Mouse (Mus musculus) granulocyte monocyte progenitor cell, adult 5-6 weeks (primary cell): ENCODE data around the gene Grtp1. TPM values are rescaled to one million over a fixed set of nuclear protein-coding genes. Genes with fewer than 3 reads are reported as not detected.
A peak's percentile ranks its signal among the peaks of the same experiment; 100 is the strongest.

Source experiments
- ATAC-seq: replicated peaks from 2 replicates; pipeline ENCODE4 v1.8.0; 2016; ENCODE audit warnings: mild to moderate bottlenecking, moderate TSS enrichment, inconsistent platforms; ENCODE audit not compliant: poor library complexity, severe bottlenecking
- total RNA-seq, 2 experiments: library from RNA; stranded (forward) in 1 of 2; stranded (reverse) in 1 of 2; fragments of 200-712, 200-1000 nt in 1 of 2; fragments of >200 nt in 1 of 2; fragmentation: Nextera tagmentation in 1 of 2; gene quantifications; 2 replicates each; pipeline ENCODE4 v1.2.3; 2014 to 2017

The Grtp1 gene
- total RNA-seq, 2 experiments from 2014 or later: not detected

- ATAC-seq: no peak
Observed at GRCm38 (mm10) chr8:13206290-13206689, 5.9 kb upstream of the Grtp1 start.

DNA sequence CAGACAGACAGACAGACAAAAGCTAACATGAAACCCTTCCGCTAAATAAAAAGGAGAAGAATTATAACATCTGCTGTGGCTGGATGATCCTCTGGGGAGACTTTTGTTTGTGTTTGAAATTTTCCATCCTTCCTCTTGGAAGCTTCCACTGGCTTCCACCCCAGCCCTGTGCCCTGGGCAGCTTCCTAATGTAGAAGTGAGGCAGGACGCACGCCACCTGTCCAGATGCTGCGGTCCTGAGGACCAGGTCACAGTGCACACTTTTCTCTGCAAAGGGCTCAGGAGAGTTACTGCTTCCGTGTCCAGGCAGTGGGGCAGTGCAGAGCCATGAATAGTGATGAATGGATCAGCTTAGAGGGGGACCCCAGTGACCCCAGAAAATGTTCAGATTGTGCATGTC is 4.9 kb upstream of the Grtp1 start:
- no peak for ATAC-seq

DNA sequence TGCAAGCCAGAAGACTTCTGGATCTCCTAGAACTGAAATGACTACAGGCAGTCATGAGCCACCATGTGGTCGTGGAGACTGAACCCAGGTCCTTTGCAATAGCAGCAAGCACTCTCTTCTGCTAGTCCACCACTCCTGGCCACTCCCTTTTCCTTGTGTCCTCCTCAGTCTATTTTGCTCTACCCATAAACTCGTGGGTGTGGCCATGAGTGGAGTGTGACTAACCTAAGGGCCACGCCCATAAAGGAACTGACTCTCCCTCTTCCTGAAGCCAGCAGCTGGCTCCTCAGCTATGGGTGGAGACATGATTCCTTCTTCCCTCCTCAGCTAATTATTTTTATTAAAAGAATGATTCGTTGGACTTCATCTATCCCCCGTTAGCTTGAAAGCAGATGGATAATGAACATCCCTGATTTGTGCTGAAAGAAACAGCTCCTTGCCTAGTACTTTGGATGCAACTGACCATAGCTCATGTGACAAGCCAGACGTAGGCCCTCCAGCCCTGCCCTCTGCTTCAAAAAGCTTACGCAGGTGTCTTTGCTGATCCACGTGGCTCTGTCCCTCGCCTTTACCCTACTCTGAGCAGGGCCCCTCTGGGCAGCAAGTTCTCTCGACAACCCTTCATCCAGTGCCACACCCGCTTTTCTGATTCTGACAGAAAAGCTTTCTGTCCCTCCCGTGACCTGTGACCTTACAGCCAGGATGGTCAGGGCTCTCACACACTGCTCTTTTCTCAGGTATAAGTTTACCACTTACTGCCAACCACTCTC is 4.1 kb upstream of the Grtp1 start:
- peak; percentile 51 for ATAC-seq

- no peak for ATAC-seq
Observed at GRCm38 (mm10) chr8:13203472-13203871, 3.1 kb upstream of the Grtp1 start.

GRCm38 (mm10) chr8:13202806-13203205 is 2.4 kb upstream of the Grtp1 start:
- ATAC-seq: no peak

- ATAC-seq: no peak
Observed at GRCm38 (mm10) chr8:13202041-13202440, 1.6 kb upstream of the Grtp1 start.

- ATAC-seq: no peak
Observed at GRCm38 (mm10) chr8:13201013-13201334, 554 bp upstream of the Grtp1 start.

DNA sequence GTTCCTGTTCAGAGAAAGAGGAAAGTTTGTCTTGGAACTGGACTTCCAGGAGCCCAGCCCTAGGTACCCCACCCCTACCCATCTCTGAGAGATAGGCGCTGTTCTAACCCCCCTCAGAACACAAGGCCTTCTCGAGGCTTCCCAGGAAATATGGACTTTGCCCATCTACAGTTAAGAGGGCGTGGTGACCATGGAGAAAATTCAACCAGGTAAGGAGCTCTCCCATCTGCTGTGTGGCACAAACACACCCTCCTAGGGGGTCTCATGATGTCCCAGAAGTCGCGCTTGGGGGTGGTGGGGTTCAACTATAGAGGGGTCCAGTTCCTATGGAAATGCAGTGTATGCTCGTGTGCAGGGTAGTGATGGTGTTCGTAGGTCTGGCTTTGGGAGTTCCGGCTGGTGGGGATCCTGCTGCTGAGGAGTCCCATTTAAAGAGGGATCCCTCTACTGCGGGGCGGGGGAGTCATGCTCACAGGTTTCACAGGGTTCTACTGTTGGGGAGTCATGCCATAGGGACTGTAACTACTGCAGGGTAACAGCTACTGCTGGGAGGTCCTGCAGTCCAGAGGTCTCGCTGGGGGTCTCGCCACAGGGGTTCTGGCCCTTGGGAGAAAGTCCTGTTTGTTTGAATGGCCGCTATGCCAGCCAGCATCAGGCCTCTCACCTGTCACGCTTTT is 897 bp downstream of the Grtp1 start:
- no peak for ATAC-seq

GRCm38 (mm10) chr8:13197493-13197892 is 2.9 kb downstream of the Grtp1 start:
- no peak for ATAC-seq

DNA sequence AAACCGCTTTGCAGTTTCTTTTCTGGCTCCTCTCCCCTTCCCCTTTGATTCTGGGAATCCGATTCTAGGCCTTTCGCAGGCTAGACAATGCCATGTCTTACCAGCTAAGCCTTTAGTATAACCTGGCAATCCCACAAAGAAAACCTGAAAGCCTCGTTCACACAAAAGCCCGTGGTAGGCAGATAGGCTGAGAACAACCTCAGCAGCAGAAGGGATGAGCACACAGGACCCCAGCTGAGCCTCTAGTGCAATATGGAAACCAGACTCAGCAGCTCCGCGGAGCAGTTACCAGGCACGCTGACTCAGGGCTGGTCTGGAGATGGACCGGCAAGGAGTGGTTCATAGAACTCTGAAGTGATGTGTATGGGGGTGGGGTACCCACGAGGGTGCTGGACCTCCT is 5.6 kb downstream of the Grtp1 start:
- ATAC-seq: no peak

DNA sequence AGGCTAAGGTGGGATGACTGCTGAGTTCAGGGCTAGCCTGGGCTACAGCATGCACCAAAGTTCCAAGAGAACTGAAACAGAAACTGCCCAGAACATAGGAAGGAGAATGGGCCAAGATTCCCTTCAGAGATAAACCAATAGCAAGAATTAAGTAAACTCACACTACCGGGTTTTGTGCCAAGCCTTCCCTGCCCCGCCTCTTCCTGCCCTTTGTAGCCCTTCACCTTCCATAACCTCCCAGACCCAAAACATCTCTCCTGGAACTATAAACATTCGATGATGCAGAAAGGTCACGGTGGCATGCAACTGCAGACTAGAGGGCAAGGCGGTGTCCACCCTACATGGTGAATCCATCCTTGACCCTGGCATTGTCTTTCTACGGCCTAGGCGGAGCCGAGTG is 10.2 kb downstream of the Grtp1 start:
- no peak for ATAC-seq

- ATAC-seq: no peak
Observed at GRCm38 (mm10) chr8:13188857-13189256, 11.6 kb downstream of the Grtp1 start.

DNA sequence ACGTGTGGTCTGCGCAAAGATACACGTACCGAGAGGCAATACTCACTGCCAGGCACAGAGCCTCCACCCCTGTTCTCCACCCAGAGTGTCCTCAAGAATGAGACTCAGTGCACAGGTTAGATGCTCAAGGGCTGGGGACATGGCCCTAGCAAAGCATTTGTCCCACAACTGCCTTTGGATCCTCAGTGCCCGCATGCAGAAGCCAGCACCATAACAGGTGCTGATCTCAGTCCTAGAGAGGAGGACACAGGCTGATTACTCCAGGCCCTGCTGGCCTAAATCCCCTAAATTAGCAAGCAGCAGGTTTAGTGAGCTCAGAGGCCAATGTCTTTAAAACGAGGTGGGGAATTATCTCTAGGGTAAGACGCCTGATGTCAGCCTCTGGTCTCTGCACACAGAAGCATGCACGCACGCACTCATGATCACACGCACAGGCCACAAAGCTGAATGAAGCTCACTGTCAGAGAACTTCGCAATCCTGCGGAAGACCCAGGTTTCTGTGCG is 12.3 kb downstream of the Grtp1 start:
- ATAC-seq: no peak

- no peak for ATAC-seq
Observed at GRCm38 (mm10) chr8:13187638-13188037, 12.8 kb downstream of the Grtp1 start.

DNA sequence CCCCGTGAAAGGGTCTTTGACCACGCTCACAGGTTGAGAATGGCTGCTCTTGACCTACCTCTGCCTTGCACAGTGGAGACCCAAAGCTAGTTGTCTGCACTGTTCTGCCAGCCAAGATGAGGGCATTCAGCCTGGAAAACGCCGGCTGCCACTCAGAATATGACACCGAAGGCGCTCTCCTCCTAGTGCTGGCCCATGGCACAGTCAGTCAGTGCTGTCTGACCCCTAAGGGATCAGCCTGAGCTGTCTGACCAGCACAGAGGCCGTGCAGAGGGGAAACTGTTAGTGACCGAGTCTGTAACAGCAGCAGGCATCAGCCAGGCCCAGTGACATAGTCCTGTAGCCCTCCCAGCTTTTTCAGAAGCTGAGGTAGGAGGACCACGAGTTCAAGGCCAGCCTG is 13.2 kb downstream of the Grtp1 start:
- ATAC-seq: no peak

GRCm38 (mm10) chr8:13186819-13187218 is 13.6 kb downstream of the Grtp1 start:
- ATAC-seq: no peak

DNA sequence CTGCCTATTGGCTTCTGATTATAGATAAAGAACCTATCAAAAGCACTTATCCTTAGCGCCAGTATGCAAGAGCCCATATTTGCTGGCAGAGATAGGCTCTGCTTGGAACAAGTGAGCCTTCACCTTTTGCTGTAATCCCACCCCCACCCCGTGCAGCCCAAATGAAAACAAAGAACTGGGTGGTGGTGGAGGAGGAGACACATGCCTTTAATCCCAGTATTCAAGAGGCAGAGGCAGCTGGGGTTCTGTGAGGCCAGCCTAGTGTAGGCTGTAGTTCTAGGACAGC is 18.8 kb downstream of the Grtp1 start:
- no peak for ATAC-seq

DNA sequence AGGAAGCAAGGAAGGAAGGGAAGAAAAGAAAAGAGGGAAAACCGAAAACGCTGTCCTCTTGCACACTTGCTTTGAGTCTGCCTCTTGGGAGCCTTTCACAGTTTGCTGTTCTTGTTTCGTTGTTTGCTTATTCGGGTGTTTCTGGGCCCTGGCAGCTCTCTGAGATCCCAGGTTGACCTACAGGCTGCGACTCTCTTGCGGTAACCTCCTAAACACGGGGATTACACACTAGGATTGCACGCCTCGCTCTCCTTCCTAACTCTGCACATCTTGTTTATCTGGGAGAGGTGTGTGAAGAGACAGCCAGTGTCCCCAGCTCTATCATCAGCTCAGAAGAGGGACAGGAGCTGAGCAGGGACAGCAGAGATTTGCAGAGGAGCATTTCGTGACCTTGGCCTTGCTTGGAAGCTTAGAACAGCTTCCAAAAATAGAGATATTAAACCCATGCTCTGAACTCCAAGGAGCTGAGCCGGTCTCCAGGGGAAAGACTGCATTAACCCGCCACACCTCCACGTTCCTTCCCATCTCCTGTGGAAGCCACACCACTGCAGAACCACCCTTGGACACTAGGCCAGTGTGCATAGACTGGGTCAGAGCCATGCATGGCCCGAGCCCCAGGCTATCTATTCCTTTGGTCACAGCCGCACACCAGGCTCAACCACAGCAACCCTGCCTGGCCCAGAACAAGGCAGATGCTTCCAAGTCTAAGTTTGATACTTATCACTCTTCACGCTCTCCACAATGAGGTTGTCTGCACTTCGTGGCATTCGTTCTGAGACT is 19.3 kb downstream of the Grtp1 start:
- ATAC-seq: no peak

- no peak for ATAC-seq
Observed at GRCm38 (mm10) chr8:13180408-13180807, 20.0 kb downstream of the Grtp1 start.

DNA sequence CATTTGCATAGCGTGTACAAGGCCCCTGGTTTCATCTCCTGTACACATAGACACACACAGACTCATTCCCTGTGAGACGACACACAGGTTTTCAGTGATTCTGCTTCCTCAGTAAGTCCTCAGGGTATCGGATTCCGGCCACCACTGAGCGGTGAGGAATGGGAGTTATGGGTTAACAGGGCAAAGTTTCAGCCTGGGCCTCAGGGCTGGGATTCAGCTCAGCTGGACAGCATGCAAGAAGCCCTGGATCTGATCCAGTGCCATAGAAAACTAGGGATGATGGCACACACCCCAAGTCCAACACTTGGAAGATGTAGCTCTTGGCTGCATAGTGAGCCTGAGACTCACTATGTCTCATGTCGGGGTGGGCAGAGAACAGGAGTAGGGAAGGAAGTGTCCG is 20.5 kb downstream of the Grtp1 start:
- no peak for ATAC-seq

- no peak for ATAC-seq
Observed at GRCm38 (mm10) chr8:13179482-13179881, 20.9 kb downstream of the Grtp1 start.
